Mouse (Mus musculus) effector memory CD4-positive, alpha-beta T cell, adult 5 months (primary cell): ENCODE measurements around the gene Polr2g. TPM values are rescaled to one million over a fixed set of nuclear protein-coding genes. Genes with fewer than 3 reads are reported as not detected.

Experiments
- polyA plus RNA-seq: library from polyadenylated mRNA; unstranded; fragments of 100-300 nt; shearing (Covaris generic); gene quantifications from one replicate; pipeline ENCODE4 v1.2.1, GENCODE M21; 2017

Gene Polr2g
- polyA plus RNA-seq: 74.4 TPM

GRCm38 (mm10) chr19:8798264-8798946 lies at the start of gene Polr2g:
TSS of gene Polr2g (minus strand) at chr19:8798577.

DNA sequence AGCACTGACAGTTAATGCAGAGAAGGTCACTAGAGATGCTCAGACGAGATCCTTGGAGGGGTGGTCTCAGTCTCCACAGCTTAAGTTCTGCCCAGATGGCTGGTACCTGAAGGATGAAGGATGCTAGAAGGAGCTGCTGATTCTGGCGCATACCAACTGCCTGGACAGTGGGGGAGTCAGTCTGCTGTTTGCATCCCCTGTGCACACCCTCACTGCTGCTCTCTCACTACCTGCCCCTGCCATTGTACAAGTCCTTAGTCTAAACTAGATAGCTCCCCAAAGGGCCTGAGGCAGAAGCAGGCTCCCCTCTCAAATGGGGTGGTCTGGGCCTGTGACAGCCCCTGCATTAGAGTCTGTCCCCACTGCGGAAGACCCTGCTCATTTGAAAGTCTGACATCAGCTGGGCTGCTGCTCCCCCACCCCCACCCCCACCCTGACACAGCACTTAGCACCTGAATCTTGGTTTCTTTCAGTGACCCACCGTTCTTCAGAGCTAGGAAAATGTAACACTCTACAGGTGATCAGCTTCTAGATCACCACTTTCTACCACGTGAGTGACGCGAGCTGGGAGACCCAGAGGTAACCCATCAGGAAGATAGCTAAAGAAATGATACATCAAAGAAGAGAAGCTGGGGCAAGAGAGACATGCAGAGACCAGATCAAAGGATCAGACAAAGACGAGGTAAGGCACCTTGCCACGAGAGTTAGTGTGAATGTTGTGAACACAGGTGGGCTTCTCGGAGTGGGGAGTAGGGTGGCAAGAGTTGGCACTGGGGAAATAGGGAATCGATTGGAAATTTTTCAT lies 40.9 kb upstream of the Polr2g start, which contains the start of gene Gng3:
Gng3 (minus strand) TSS at position 92 of the 805 bp plus-strand sequence.

DNA sequence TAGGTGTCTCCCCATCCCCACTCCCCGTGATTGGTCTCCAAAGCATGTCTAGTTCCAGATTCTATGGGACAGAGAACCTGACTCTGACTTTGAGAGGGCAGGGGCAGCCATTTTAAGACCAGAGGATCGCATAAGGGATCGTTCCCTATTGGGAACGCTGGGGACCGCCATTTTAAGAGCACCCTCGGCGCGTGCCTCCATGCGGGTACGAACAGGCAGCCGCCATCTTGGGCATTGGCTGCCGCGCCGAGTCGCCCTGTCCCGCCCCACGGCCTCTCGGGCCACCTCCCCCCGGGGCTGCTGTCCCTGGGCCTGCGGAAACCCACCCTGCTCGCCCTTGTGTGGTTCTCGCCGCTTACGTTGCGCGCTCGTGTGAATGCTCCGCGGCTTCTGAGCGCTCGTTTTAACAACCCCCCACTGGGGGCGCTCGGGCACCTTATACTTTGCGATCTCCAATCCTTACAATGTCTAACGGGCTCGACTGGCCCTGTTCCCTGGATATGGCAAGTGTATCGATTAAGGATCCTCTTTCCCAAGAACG lies 38.9 kb upstream of the Polr2g start, which contains the start of gene Bscl2:
Bscl2 (plus strand) TSS at position 217 of the 541 bp plus-strand sequence.

GRCm38 (mm10) chr19:8829660-8830059 lies 31.3 kb upstream of the Polr2g start, which contains the start of gene AC129217.1:
TSS of gene AC129217.1 (plus strand) at chr19:8829773.

DNA sequence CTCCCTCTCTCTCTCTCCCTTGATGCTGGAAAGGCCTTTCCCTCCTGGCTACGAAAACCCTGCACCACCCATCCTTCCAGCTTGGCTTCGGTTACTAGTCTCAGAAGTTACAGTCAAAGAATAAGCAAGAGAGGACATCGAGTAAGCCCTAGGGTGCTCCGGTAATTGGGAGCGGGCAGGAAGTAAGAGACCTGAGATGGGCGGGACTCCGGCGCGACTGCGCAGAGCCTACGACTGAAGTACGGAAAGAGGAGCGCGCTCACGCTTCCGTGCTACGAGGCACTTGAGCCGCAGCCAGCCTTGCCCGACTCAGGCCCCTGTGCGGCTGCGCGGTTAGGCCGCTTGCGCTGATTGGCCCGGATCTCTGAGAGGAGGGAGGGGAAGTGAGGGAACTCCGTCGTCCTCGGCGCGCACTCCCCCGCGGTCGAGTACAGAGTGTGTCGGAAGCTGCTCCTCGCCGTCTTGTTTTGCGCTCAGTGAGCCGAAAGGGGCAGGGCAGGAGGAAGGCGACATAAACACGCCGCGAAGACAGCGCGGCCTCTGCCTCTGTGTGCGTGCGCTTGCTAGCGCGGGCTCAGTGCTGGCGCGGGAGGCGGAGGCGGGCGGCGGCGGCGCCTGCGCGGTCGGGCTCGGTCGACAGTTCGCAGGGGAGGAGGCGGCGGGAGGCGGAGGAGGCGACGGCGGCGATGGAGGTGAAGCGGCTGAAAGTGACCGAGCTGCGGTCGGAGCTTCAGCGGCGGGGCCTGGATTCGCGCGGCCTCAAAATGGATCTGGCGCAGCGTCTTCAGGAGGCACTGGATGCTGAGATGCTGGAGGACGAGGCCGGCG lies 21.4 kb upstream of the Polr2g start, which contains the start of gene Hnrnpul2:
Hnrnpul2 (plus strand) TSS at position 415 of the 828 bp plus-strand sequence.

GRCm38 (mm10) chr19:8818801-8819595 lies 20.6 kb upstream of the Polr2g start, which contains the start of gene Ttc9c:
TSS of gene Ttc9c (minus strand) at chr19:8819333.

GRCm38 (mm10) chr19:8802130-8802821 lies 3.9 kb upstream of the Polr2g start, which contains the start of gene Zbtb3:
TSS of gene Zbtb3 (plus strand) at chr19:8802555.

DNA sequence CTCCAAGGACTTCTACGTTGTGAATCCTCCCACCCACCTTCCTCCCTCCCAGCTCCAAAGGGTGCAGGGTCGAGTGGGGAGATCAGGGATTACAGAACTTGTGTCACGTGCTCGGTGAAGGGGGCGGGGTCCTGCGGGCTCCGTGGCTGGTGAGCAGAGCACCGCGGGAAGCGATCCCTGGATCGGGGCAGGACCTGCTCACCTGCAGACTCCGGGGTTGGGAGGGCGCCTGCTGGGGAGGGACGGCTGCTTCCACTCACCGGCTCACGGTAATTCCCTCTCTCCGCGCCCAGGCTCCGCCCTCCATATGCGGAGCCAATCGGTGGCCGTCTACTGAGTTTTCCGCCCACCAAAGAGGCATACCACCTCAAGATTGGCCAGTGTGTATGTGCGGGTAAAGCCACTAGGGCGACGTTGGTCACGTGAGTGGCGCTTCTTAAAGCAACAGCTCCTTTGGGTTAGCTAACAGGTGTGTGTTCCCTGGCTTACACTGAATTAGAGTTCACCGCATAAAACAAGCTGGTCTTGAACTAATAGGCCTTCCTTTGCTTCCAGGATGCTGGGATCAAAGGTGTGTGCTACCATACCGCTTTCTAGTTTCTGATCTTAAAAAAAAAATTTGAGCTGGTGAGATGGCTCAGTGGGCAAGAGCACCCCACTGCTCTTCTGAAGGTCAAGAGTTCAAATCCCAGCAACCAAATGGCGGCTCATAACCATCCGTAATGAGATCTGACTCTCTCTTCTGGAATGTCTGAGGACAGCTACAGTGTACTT lies 12.2 kb downstream of the Polr2g start, which contains the start of gene Taf6l:
Taf6l (minus strand) TSS at position 410 of the 774 bp plus-strand sequence.

DNA sequence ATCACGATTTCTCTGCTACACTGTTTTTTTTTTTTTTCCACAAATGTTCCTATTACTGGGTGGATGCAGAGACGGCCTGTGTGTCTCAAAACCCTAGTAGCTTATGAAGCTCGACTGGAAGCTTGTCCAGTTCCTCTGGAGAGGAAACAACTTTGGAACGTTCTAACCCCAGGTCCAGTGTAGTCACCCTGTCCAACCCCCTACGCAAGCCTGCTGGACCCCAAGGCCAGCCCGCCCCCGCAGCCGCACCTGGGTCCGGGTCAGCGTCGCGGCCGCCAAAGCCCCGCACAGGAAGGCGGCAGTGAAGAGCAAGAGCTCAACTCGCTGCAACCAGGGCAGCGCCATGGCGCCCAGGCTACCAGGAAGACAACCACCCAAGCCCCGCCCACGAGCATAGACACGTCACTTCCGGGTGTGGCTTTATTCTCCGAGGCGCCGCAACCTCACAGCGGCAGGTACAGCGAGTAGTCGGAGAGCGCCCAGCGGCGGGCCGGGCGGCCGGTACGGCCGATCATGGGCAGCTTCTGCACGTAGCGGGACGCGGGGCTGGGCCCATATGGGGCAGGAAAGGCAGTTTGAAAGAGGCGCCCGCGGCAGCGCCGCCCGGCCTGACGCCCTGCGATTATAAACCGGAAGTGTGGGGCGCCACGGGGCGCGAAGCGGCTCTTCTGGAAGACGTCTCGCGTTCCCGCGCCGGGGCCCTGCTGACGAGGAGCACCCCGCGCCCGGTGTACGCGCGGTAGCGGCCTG lies 24.1 kb downstream of the Polr2g start, which contains the start of gene Tmem179b:
Tmem179b (minus strand) TSS at position 382 of the 750 bp plus-strand sequence.

DNA sequence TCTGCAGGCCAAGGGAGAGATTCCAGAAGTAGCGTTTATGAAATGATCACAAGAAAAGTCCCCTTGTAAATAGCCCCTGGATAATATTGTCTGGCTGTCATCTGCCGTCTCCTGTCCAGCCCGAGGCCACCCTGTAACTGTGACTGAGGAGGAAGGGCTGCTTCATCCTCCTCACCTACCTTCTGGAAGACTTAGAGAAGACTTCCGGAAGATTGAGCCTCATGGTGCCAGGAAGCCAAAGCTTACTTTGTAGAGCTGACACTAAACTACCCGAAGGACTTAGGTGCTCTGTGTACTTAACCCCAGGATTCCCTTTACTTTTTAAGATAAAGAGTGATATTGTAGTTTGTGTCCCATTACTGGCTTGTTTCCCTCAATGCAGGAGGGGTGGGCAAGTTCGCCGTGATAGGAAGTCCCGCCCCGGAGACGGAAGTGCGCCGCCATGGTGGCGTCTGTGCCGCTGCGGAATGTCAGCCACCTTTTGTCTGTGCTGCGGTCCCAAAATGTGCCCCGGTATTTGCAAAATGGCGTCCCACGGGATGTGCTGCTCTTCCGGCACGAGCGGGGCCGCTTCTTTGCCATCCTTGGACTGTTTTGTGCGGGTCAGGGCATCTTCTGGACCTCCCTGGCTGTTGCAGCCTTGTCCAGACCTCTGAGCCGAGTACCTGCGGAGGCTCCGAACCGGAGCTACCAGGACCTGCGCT lies 27.7 kb downstream of the Polr2g start, which contains the start of gene Tmem223:
Tmem223 (plus strand) TSS at position 430 of the 704 bp plus-strand sequence.

DNA sequence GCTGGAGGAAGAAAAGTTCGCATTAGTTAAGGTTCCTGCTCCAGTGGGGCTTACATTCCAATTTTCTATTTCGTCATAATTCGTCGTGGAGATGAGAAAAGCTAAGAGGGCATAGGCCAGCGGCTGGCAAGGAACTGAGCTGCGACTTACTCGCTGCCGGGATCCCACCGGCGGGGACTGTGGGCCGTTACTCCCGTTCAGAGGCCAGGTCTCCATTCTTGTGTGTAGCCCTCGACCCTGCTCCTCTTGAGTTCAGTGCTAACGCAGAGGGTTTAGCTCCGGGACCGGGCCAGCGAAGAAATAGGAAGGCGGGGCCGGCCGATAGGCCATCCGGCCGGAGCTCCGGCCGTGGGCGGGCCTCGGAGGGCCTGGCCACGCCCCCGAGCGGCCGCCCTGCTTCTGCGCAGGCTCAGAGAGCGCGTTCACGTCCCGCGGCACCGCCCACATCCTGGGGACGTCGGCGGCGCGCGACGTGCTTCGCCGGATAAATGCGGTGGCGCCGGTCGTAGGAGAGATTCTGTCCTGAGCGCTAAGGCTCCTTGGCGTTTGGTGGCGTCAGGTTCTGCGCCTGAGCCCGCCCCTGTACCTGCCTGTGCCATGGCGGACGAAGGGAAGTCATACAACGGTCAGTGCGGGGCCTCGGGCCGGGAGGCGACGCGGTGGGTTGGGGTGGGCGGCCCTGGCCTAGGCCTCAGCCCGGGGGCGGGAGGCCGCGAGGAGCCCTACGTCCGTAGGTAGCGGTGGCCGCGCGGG lies 41.6 kb downstream of the Polr2g start, which contains the start of gene Nxf1:
Nxf1 (plus strand) TSS at position 439 of the 753 bp plus-strand sequence.

Other genes starting within 250 kb of the Polr2g start
- not detected for gene Slc22a8, start 207.3 kb downstream of the Polr2g start, polyA plus RNA-seq
- gene Slc22a6, start 180.5 kb downstream of the Polr2g start, polyA plus RNA-seq: not detected
- gene Chrm1, start 134.8 kb downstream of the Polr2g start, polyA plus RNA-seq: not detected
- gene Slc3a2, start 75.2 kb downstream of the Polr2g start, polyA plus RNA-seq: 546 TPM
- gene Wdr74, start 62.8 kb downstream of the Polr2g start, polyA plus RNA-seq: 91.5 TPM
- 3.0 TPM for gene 1700092M07Rik, start 57.9 kb downstream of the Polr2g start, polyA plus RNA-seq
- gene Stx5a, start 57.2 kb downstream of the Polr2g start, polyA plus RNA-seq: 246 TPM
- 362 TPM for gene Nxf1, start 41.5 kb downstream of the Polr2g start, polyA plus RNA-seq
- gene Tmem223, start 27.6 kb downstream of the Polr2g start, polyA plus RNA-seq: 32.4 TPM
- gene Tmem179b, start 24.1 kb downstream of the Polr2g start, polyA plus RNA-seq: 143 TPM
- gene Taf6l, start 12.2 kb downstream of the Polr2g start, polyA plus RNA-seq: 9.7 TPM
- 1.4 TPM for gene Zbtb3, start 4.0 kb upstream of the Polr2g start, polyA plus RNA-seq
- 23.9 TPM for gene Ttc9c, start 20.8 kb upstream of the Polr2g start, polyA plus RNA-seq
- 14.0 TPM for gene Hnrnpul2, start 21.4 kb upstream of the Polr2g start, polyA plus RNA-seq
- gene AC129217.1, start 31.2 kb upstream of the Polr2g start, polyA plus RNA-seq: not detected
- gene Bscl2, start 38.9 kb upstream of the Polr2g start, polyA plus RNA-seq: 70.9 TPM
- not detected for gene Gng3, start 40.6 kb upstream of the Polr2g start, polyA plus RNA-seq
- not detected for gene Lrrn4cl, start 52.2 kb upstream of the Polr2g start, polyA plus RNA-seq
- gene Ubxn1, start 72.9 kb upstream of the Polr2g start, polyA plus RNA-seq: 131 TPM
- 24.6 TPM for gene Uqcc3, start 82.3 kb upstream of the Polr2g start, polyA plus RNA-seq
- gene Lbhd1, start 85.2 kb upstream of the Polr2g start, polyA plus RNA-seq: 37.0 TPM
- not detected for gene Gm49403, start 85.4 kb upstream of the Polr2g start, polyA plus RNA-seq
- 26.9 TPM for gene 1810009A15Rik, start 90.3 kb upstream of the Polr2g start, polyA plus RNA-seq
- gene Gm49416, start 90.3 kb upstream of the Polr2g start, polyA plus RNA-seq: not detected
- gene Ints5, start 94.4 kb upstream of the Polr2g start, polyA plus RNA-seq: 29.7 TPM
- 91.7 TPM for gene Ganab, start 99.5 kb upstream of the Polr2g start, polyA plus RNA-seq
- 45.8 TPM for gene B3gat3, start 121.8 kb upstream of the Polr2g start, polyA plus RNA-seq
- 3.3 TPM for gene Rom1, start 130.8 kb upstream of the Polr2g start, polyA plus RNA-seq
- gene Eml3, start 131.0 kb upstream of the Polr2g start, polyA plus RNA-seq: 67.4 TPM
- gene Mta2, start 143.3 kb upstream of the Polr2g start, polyA plus RNA-seq: 219 TPM
- gene Tut1, start 155.3 kb upstream of the Polr2g start, polyA plus RNA-seq: 49.1 TPM
- gene Eef1g, start 168.5 kb upstream of the Polr2g start, polyA plus RNA-seq: 292 TPM
- gene Ahnak, start 190.7 kb upstream of the Polr2g start, polyA plus RNA-seq: 147 TPM